Mouse (Mus musculus): ENCODE results near the gene Ptn. TPM values are rescaled to one million over a fixed set of nuclear protein-coding genes. Genes with fewer than 3 reads are reported as not detected.

Gene Ptn
- total RNA-seq, 2 experiments from 2014 or later = not detected

DNA sequence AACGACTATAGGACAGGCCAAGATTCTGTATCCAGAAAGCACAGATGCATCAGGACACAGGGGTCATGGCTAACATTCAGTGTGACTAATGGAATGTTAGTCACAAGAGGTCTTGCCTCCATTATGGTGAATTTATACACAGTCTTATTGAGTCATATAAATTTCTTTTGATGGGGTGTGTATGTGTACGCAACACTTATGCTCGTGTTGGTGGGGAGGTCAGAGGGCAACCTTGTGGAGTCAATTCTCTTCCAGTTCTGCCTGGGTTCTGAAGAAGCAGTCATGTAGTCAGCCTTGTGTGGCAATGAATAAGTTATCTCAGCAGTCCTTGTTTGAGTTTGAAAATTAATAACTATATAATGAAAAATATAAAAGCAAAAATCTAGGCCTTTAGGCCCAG, 138.7 kb downstream of the Ptn start:
- no peak for ATAC-seq (replicated peaks; ENCODE audit: poor library complexity, severe bottlenecking)

Measured in granulocyte monocyte progenitor cell, adult 5-6 weeks (primary cell).